In the genomic region with DNA sequence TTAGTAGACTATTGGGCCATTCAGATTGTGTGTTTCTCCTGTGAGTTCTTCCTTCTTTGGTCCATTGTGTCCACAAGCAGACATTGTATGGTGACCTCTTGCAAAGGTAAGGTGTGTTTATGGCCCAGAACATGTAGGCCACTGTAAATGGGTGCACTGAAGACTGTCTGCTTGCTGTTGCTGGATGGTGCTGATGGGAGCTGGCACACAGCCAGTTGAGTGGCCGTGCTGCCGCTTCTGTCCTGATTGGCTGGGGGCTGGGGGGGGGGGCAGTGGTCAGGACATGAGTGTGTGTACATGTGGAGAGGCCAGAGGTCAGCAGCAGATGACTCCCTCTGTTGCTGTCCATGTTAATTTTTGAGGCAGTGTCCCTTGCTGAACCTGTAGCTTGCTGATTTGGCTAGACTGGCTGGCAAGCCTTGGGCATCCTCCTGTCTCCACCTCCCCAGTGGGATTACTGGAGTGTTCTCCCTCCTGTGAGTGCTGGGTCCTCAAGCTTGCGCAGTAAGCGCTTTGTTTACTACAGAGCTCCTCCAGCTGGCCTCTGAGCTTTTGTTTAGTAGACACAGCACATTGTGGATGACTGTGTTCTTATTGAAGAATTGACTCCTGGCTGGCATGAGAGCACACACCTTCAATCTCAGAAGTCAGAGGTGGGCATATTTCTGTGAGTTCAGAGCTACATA, we compare ENCODE assay signal across 20 mouse cellular contexts. TPM values are rescaled to one million over a fixed set of nuclear protein-coding genes. Genes with fewer than 3 reads are reported as not detected.
DNase-seq lines count a peak whose midpoint lies in the region; ATAC-seq and TF ChIP-seq lines count a peak whose summit lies in the region.
"Had no signal": no experiment of that assay in that cellular context is flagged by ENCODE, and none has a peak within 500 bp of the region (broad histone marks: within the 10 kb centered on the region; RNA-seq: fewer than 3 reads in every experiment).

No protein-coding gene starts in this region.

- peaks cover 14% of the 10 kb centered on the region for H3K36me3 ChIP-seq in forebrain, embryonic 14.5 days (ENCODE audit: control insufficient read depth, insufficient read depth, low read length)
- peaks cover 75% of the 10 kb centered on the region for H3K36me3 ChIP-seq in forebrain, embryonic 10.5 days (replicated peaks)
- H3K36me3 ChIP-seq in liver, postnatal 0 days (replicated peaks; ENCODE audit: insufficient read depth, low read length): peaks cover 41% of the 10 kb centered on the region
- H3K36me3 ChIP-seq in liver, embryonic 11.5 days (ENCODE audit: control insufficient read depth, insufficient read depth, low read length): peaks cover 7% of the 10 kb centered on the region; the same call in 1 of the 2 replicates
- H3K36me3 ChIP-seq in spleen, adult 2 months (ENCODE audit: control insufficient read depth, insufficient read depth, low read length): peaks cover 36% of the 10 kb centered on the region

- TF ChIP-seq EP300 in liver, postnatal 0 days (IDR thresholded peaks at IDR 0.05; ENCODE audit: low read depth): no peak

- H3K9ac ChIP-seq in forebrain, embryonic 14.5 days (ENCODE audit: low read length): no peak overlapping the region
- no peak overlapping the region for H3K9ac ChIP-seq in liver, postnatal 0 days (replicated peaks)
- no peak overlapping the region for H3K9ac ChIP-seq in liver, embryonic 11.5 days (ENCODE audit: low read depth, low read length)
- H3K9ac ChIP-seq: kidney, embryonic 15.5 days; limb, embryonic 13.5 days had no signal

- no peaks in the 10 kb centered on the region for H3K9me3 ChIP-seq in forebrain, embryonic 14.5 days (replicated peaks; ENCODE audit: control insufficient read depth, low read length)
- H3K9me3 ChIP-seq in forebrain, embryonic 10.5 days: no peaks in the 10 kb centered on the region
- H3K9me3 ChIP-seq in liver, postnatal 0 days (ENCODE audit: low read length): no peaks in the 10 kb centered on the region
- H3K9me3 ChIP-seq in liver, embryonic 11.5 days (ENCODE audit: control insufficient read depth, low read length): no peaks in the 10 kb centered on the region
- H3K9me3 ChIP-seq: kidney, embryonic 15.5 days; limb, embryonic 13.5 days had no signal

- no peak for TF ChIP-seq CTCF in liver, postnatal 0 days (IDR thresholded peaks at IDR 0.05; ENCODE audit: low read depth)
- TF ChIP-seq CTCF in spleen, adult 2 months (IDR thresholded peaks at IDR 0.05; ENCODE audit: extremely low read depth, insufficient read depth, insufficient read length, insufficient replicate concordance): no peak

- H3K4me2 ChIP-seq in forebrain, embryonic 14.5 days (ENCODE audit: low read length): no peak overlapping the region
- H3K4me2 ChIP-seq in liver, postnatal 0 days (ENCODE audit: low read depth, low read length): no peak overlapping the region
- H3K4me2 ChIP-seq in liver, embryonic 11.5 days: no peak overlapping the region
- H3K4me2 ChIP-seq: kidney, embryonic 15.5 days; limb, embryonic 13.5 days had no signal

- H3K27ac ChIP-seq in forebrain, embryonic 14.5 days (ENCODE audit: low read depth, low read length): no peak overlapping the region
- no peak overlapping the region for H3K27ac ChIP-seq in forebrain, embryonic 10.5 days
- H3K27ac ChIP-seq in liver, postnatal 0 days (ENCODE audit: low read depth): no peak overlapping the region
- no peak overlapping the region for H3K27ac ChIP-seq in liver, embryonic 11.5 days (ENCODE audit: low read depth, low read length)
- peak overlapping the region; percentile 19; the same call in 1 of the 2 replicates for H3K27ac ChIP-seq in spleen, adult 2 months (ENCODE audit: insufficient read depth, low read length)
- H3K27ac ChIP-seq: heart, adult 2 months; kidney, embryonic 15.5 days; limb, embryonic 13.5 days had no signal

- no peak for TF ChIP-seq POLR2A in spleen, adult 2 months (IDR thresholded peaks at IDR 0.05; ENCODE audit: low read depth, low read length)

- peak; percentile 31 for DNase-seq in forebrain, embryonic 14.5 days (ENCODE audit: low spot score)
- DNase-seq in forebrain, embryonic 10.5 days (ENCODE audit: extremely low spot score, low spot score): no peak
- DNase-seq in liver, postnatal 0 days: peak; percentile 40
- no peak for DNase-seq in liver, embryonic 11.5 days (ENCODE audit: low spot score)
- no peak for DNase-seq in spleen, adult 2 months (ENCODE audit: low read depth in 1 of 2, low spot score in 2 of 2)
- DNase-seq in spleen, adult 18-20 months: no peak
- DNase-seq in thymus, postnatal 0 days (ENCODE audit: low spot score): no peak
- DNase-seq in cerebellum, adult 9-11 months: no peak
- DNase-seq: cerebellum, adult 11 months; heart, adult 2 months; lung, postnatal 4 days; right cerebral cortex, postnatal 4 days; thymus, postnatal 14 days had no signal

- H3K27me3 ChIP-seq in forebrain, embryonic 14.5 days (replicated peaks; ENCODE audit: control insufficient read depth, insufficient read depth, low read length): no peaks in the 10 kb centered on the region
- H3K27me3 ChIP-seq in forebrain, embryonic 10.5 days (ENCODE audit: poor library complexity, severe bottlenecking): no peaks in the 10 kb centered on the region
- no peaks in the 10 kb centered on the region for H3K27me3 ChIP-seq in liver, postnatal 0 days (ENCODE audit: insufficient read depth, low read length)
- H3K27me3 ChIP-seq in liver, embryonic 11.5 days (replicated peaks; ENCODE audit: control insufficient read depth, insufficient read depth, low read length): no peaks in the 10 kb centered on the region
- no peaks in the 10 kb centered on the region for H3K27me3 ChIP-seq in spleen, adult 2 months (ENCODE audit: control insufficient read depth, insufficient read depth, low read length)
- H3K27me3 ChIP-seq: CH12.LX; kidney, embryonic 15.5 days; limb, embryonic 13.5 days had no signal

- ATAC-seq in forebrain, embryonic 14.5 days: peak; percentile 54
- peak; percentile 29; the same call in 1 of the 2 replicates for ATAC-seq in liver, postnatal 0 days
- no peak for ATAC-seq in liver, embryonic 11.5 days (replicated peaks; ENCODE audit: low FRiP score)
- ATAC-seq: inflammation-experienced regulatory T-cells, adult 6 months had no signal

- H3K4me3 ChIP-seq in forebrain, embryonic 14.5 days (ENCODE audit: low read depth, low read length): no peak overlapping the region
- no peak overlapping the region for H3K4me3 ChIP-seq in forebrain, embryonic 10.5 days
- no peak overlapping the region for H3K4me3 ChIP-seq in liver, postnatal 0 days (ENCODE audit: low read depth, low read length)
- H3K4me3 ChIP-seq in liver, embryonic 11.5 days (ENCODE audit: low read depth, low read length): no peak overlapping the region
- no peak overlapping the region for H3K4me3 ChIP-seq in spleen, adult 2 months (ENCODE audit: extremely low read depth, insufficient read depth, insufficient read length)
- H3K4me3 ChIP-seq: heart, adult 2 months; kidney, embryonic 15.5 days; limb, embryonic 13.5 days had no signal

- H3K4me1 ChIP-seq in forebrain, embryonic 14.5 days (ENCODE audit: control insufficient read depth, insufficient read depth, low read length): no peaks in the 10 kb centered on the region
- peaks cover 4% of the 10 kb centered on the region; the same call in 1 of the 2 replicates for H3K4me1 ChIP-seq in forebrain, embryonic 10.5 days
- H3K4me1 ChIP-seq in liver, postnatal 0 days (ENCODE audit: insufficient read depth): peaks cover 9% of the 10 kb centered on the region; the same call in 1 of the 2 replicates
- 0 out of 2 replicates have a peak, but pooled peaks cover 3% of the 10 kb centered on the region for H3K4me1 ChIP-seq in liver, embryonic 11.5 days (replicated peaks; ENCODE audit: control insufficient read depth, insufficient read depth, low read length)
- peaks cover 23% of the 10 kb centered on the region for H3K4me1 ChIP-seq in spleen, adult 2 months (ENCODE audit: control insufficient read depth, insufficient read depth, insufficient read length)
- H3K4me1 ChIP-seq: kidney, embryonic 15.5 days; limb, embryonic 13.5 days had no signal

- WGBS in forebrain, embryonic 14.5 days: 50% methylated on average over 4 of the region's 4 CpGs
- 91% methylated on average over 4 of the region's 4 CpGs for WGBS in forebrain, embryonic 10.5 days
- WGBS in liver, postnatal 0 days (ENCODE audit: insufficient replicate concordance): 70% methylated on average over 4 of the region's 4 CpGs
- 91% methylated on average over 4 of the region's 4 CpGs for whole genome bisulfite sequencing in liver, embryonic 11.5 days
- WGBS in spleen, adult 2 months: 90% methylated on average over 4 of the region's 4 CpGs

RNA-seq across cellular contexts. Expression of gene Nacad, which starts 25.6 kb away (rescaled TPM):
- polyA plus RNA-seq in forebrain, embryonic 14.5 days (2014; fragmentation: Nextera tagmentation; extraction: Ambion mirVana): 49.6 and 63.9 TPM in 2 replicates
- 6.2 and 7.1 TPM in 2 replicates for polyA plus RNA-seq in forebrain, embryonic 10.5 days (2016; fragmentation: Nextera tagmentation; extraction: Ambion mirVana)
- polyA plus RNA-seq in liver, postnatal 0 days (2015; fragmentation: Nextera tagmentation; extraction: Ambion mirVana): 1.5 and 1.6 TPM in 2 replicates
- 2.9 and 3.6 TPM in 2 replicates for polyA plus RNA-seq in liver, embryonic 11.5 days (2014; fragmentation: Nextera tagmentation; extraction: Ambion mirVana)
- 0.37 and 0.60 TPM in 2 replicates for polyA plus RNA-seq in spleen, adult 2 months (2012; rRNA removed)
- 0.26 and 0.33 TPM in 2 replicates for polyA plus RNA-seq in thymus, postnatal 0 days (2015; fragmentation: Nextera tagmentation; extraction: Ambion mirVana)
- polyA plus RNA-seq: inflammation-experienced regulatory T-cells, adult 6 months had no signal

RNA-seq across cellular contexts. Expression of gene Ccm2, which starts 33.5 kb away (rescaled TPM):
- 94.0 and 94.2 TPM in 2 replicates for polyA plus RNA-seq in forebrain, embryonic 14.5 days (2014; fragmentation: Nextera tagmentation; extraction: Ambion mirVana)
- 99.5 and 107 TPM in 2 replicates for polyA plus RNA-seq in forebrain, embryonic 10.5 days (2016; fragmentation: Nextera tagmentation; extraction: Ambion mirVana)
- polyA plus RNA-seq in liver, postnatal 0 days (2015; fragmentation: Nextera tagmentation; extraction: Ambion mirVana): 33.9 and 34.9 TPM in 2 replicates
- polyA plus RNA-seq in liver, embryonic 11.5 days (2014; fragmentation: Nextera tagmentation; extraction: Ambion mirVana): 74.5 and 82.1 TPM in 2 replicates
- polyA plus RNA-seq in spleen, adult 2 months (2012; rRNA removed): 233 and 234 TPM in 2 replicates
- polyA plus RNA-seq in thymus, postnatal 0 days (2015; fragmentation: Nextera tagmentation; extraction: Ambion mirVana): 189 and 190 TPM in 2 replicates

RNA-seq across cellular contexts. Expression of gene Tbrg4, which starts 45.7 kb away (rescaled TPM):
- polyA plus RNA-seq in forebrain, embryonic 14.5 days (2014; fragmentation: Nextera tagmentation; extraction: Ambion mirVana): 23.4 and 28.1 TPM in 2 replicates
- 71.2 and 80.0 TPM in 2 replicates for polyA plus RNA-seq in forebrain, embryonic 10.5 days (2016; fragmentation: Nextera tagmentation; extraction: Ambion mirVana)
- polyA plus RNA-seq in liver, postnatal 0 days (2015; fragmentation: Nextera tagmentation; extraction: Ambion mirVana): 19.6 and 23.5 TPM in 2 replicates
- 94.3 and 103 TPM in 2 replicates for polyA plus RNA-seq in liver, embryonic 11.5 days (2014; fragmentation: Nextera tagmentation; extraction: Ambion mirVana)
- polyA plus RNA-seq in spleen, adult 2 months (2012; rRNA removed): 88.6 and 125 TPM in 2 replicates
- polyA plus RNA-seq in thymus, postnatal 0 days (2015; fragmentation: Nextera tagmentation; extraction: Ambion mirVana): 41.6 and 43.4 TPM in 2 replicates

RNA-seq across cellular contexts. Expression of gene Wap, which starts 58.2 kb away (rescaled TPM):
- not detected in 2 replicates for polyA plus RNA-seq in forebrain, embryonic 14.5 days (2014; fragmentation: Nextera tagmentation; extraction: Ambion mirVana)
- polyA plus RNA-seq in forebrain, embryonic 10.5 days (2016; fragmentation: Nextera tagmentation; extraction: Ambion mirVana): not detected in 2 replicates
- polyA plus RNA-seq in liver, postnatal 0 days (2015; fragmentation: Nextera tagmentation; extraction: Ambion mirVana): not detected in 2 replicates
- polyA plus RNA-seq in liver, embryonic 11.5 days (2014; fragmentation: Nextera tagmentation; extraction: Ambion mirVana): not detected in 2 replicates
- not detected in 2 replicates for polyA plus RNA-seq in spleen, adult 2 months (2012; rRNA removed)
- polyA plus RNA-seq in thymus, postnatal 0 days (2015; fragmentation: Nextera tagmentation; extraction: Ambion mirVana): 0.29 and 0.53 TPM in 2 replicates
- polyA plus RNA-seq: embryonic facial prominence, embryonic 11.5 days; heart, adult 2 months; heart, postnatal 0 days; inflammation-experienced regulatory T-cells, adult 6 months; kidney, embryonic 15.5 days; limb, embryonic 13.5 days; liver, embryonic 16.5 days had no signal

RNA-seq across cellular contexts. Expression of gene Myo1g, which starts 59.4 kb away (rescaled TPM):
- 0.17 and 0.33 TPM in 2 replicates for polyA plus RNA-seq in forebrain, embryonic 14.5 days (2014; fragmentation: Nextera tagmentation; extraction: Ambion mirVana)
- 0.97 and 1.0 TPM in 2 replicates for polyA plus RNA-seq in forebrain, embryonic 10.5 days (2016; fragmentation: Nextera tagmentation; extraction: Ambion mirVana)
- polyA plus RNA-seq in liver, postnatal 0 days (2015; fragmentation: Nextera tagmentation; extraction: Ambion mirVana): 8.2 and 9.4 TPM in 2 replicates
- 5.6 and 6.0 TPM in 2 replicates for polyA plus RNA-seq in liver, embryonic 11.5 days (2014; fragmentation: Nextera tagmentation; extraction: Ambion mirVana)
- 187 and 218 TPM in 2 replicates for polyA plus RNA-seq in spleen, adult 2 months (2012; rRNA removed)
- polyA plus RNA-seq in thymus, postnatal 0 days (2015; fragmentation: Nextera tagmentation; extraction: Ambion mirVana): 50.6 and 53.8 TPM in 2 replicates

Comparison
In these comparisons a context has a peak if more than half of its experiments do, and no peak if none do; other contexts are left out.
1. DNase-seq: peak in forebrain, embryonic 14.5 days (single experiment) and liver, postnatal 0 days (single experiment); none in forebrain, embryonic 10.5 days (single experiment), liver, embryonic 11.5 days (single experiment), spleen, adult 2 months (0 of 2), spleen, adult 18-20 months (0 of 2), thymus, postnatal 0 days (single experiment) and cerebellum, adult 9-11 months (single experiment).